Mouse (Mus musculus) heart, postnatal 0 days (tissue): ENCODE measurements around the gene Fads1. TPM values are rescaled to one million over a fixed set of nuclear protein-coding genes. Genes with fewer than 3 reads are reported as not detected.

ENCODE experiments used
- ATAC-seq: fragments of 200-750 bp; cut with Nextera tagmentation; 2 replicates; pipeline ENCODE4 v1.8.0; 2017; ENCODE audit warnings: low read depth, moderate number of reproducible peaks, moderate library complexity; ENCODE audit not compliant: insufficient read depth
- DNase-seq: peaks from one replicate; pipeline ENCODE4 v3.0.0-alpha.2; 2016; ENCODE audit warnings: low spot score
- H3K27ac ChIP-seq: fragments of 300-500 bp; sonication (generic); 2 replicates; pipeline ENCODE4 v1.5.1; 2014; ENCODE audit warnings: low read depth, mild to moderate bottlenecking
- H3K27me3 ChIP-seq: fragments of 300-500 bp; sonication (generic); 2 replicates; pipeline ENCODE4 v1.6.1; 2014; ENCODE audit warnings: low read length, mixed read lengths; ENCODE audit not compliant: control insufficient read depth, insufficient read depth
- H3K36me3 ChIP-seq: fragments of 300-500 bp; sonication (generic); replicated peaks from 2 replicates; pipeline ENCODE4 v1.6.1; 2014; ENCODE audit warnings: low read length, mixed read lengths; ENCODE audit not compliant: control insufficient read depth, insufficient read depth
- H3K4me1 ChIP-seq: fragments of 300-500 bp; sonication (generic); 2 replicates; pipeline ENCODE4 v1.6.1; 2014; ENCODE audit warnings: antibody characterized with exemption; ENCODE audit not compliant: control insufficient read depth, insufficient read depth
- H3K4me2 ChIP-seq: fragments of 300-500 bp; sonication (generic); 2 replicates; pipeline ENCODE4 v1.6.1; 2014; ENCODE audit warnings: low read depth, mild to moderate bottlenecking, low read length, moderate library complexity
- H3K4me3 ChIP-seq: fragments of 300-500 bp; sonication (generic); 2 replicates; pipeline ENCODE4 v1.5.1; 2014; ENCODE audit warnings: low read depth, low read length
- H3K9ac ChIP-seq: fragments of 300-500 bp; sonication (generic); replicated peaks from 2 replicates; pipeline ENCODE4 v1.6.1; 2014; ENCODE audit warnings: low read depth, low read length, mixed read lengths
- H3K9me3 ChIP-seq: fragments of 300-500 bp; sonication (generic); replicated peaks from 2 replicates; pipeline ENCODE4 v1.6.1; 2016; ENCODE audit warnings: low read length; ENCODE audit not compliant: control insufficient read depth
- CTCF ChIP-seq: IDR thresholded peaks from 2 replicates; pipeline ENCODE4 v1.5.1; 2016; ENCODE audit warnings: antibody characterized with exemption, control low read depth, low read depth
- EP300 ChIP-seq: IDR thresholded peaks from 2 replicates; pipeline ENCODE4 v1.6.1; 2016; ENCODE audit warnings: antibody characterized with exemption, low read depth
- WGBS: fragments of 180-500 bp; shearing (Covaris S2); extraction: QIAGEN DNeasy Blood & Tissue Kit; methylation state at CpG from one replicate; pipeline ENCODE4 v1.1.7; 2014; 5-methylcytosine and 5-hydroxymethylcytosine counted together
- polyA plus RNA-seq: library from polyadenylated mRNA; unstranded; fragments of >200 nt; fragmentation: Nextera tagmentation; extraction: Ambion mirVana; gene quantifications from 2 replicates; pipeline ENCODE4 v1.2.1, GENCODE M21; 2015
- total RNA-seq: library from RNA; depleted of rRNA; stranded (reverse); fragments of >200 nt; gene quantifications from 2 replicates; pipeline ENCODE4 v1.2.3, GENCODE M21; 2014; ENCODE audit warnings: low replicate concordance

Gene Fads1
- total and polyA plus RNA-seq, 2 experiments from 2014 or later: 22.1 to 60.1 TPM

DNA sequence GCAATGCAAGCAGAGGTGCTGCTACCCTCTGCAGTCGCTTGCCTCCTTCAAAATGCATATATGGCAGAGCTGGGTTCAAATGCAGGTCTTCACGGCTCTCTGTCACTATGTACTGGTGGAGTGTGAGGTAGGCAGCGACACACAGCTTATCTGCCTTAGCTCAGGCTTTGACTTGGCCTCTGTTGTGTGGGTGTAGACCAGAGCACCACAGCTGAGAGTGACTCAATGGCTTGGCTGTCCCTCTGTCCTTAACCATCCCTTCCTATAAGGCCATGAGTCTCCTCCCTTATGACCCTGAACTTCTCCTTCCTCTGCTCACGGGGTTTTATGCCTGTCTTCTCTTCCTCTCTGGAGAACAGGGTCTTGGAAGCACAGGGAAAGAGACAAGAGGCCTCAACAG, 28.2 kb downstream of the Fads1 start:
- H3K9ac ChIP-seq: no peak overlapping the region
- DNase-seq (no peak), ATAC-seq (no peak)
- H3K27ac ChIP-seq: no peak overlapping the region
- peaks cover 47% of the 10 kb centered on the region for H3K36me3 ChIP-seq
- no peaks in the 10 kb centered on the region for H3K27me3 ChIP-seq
- WGBS: 65% methylated on average over 4 of the region's 4 CpGs
- H3K4me1 ChIP-seq: 0 out of 2 replicates have a peak, but pooled peaks cover 4% of the 10 kb centered on the region
- no peaks in the 10 kb centered on the region for H3K9me3 ChIP-seq
- no peak for TF ChIP-seq CTCF
- TF ChIP-seq EP300: no peak
- no peak overlapping the region for H3K4me3 ChIP-seq
- no peak overlapping the region for H3K4me2 ChIP-seq

DNA sequence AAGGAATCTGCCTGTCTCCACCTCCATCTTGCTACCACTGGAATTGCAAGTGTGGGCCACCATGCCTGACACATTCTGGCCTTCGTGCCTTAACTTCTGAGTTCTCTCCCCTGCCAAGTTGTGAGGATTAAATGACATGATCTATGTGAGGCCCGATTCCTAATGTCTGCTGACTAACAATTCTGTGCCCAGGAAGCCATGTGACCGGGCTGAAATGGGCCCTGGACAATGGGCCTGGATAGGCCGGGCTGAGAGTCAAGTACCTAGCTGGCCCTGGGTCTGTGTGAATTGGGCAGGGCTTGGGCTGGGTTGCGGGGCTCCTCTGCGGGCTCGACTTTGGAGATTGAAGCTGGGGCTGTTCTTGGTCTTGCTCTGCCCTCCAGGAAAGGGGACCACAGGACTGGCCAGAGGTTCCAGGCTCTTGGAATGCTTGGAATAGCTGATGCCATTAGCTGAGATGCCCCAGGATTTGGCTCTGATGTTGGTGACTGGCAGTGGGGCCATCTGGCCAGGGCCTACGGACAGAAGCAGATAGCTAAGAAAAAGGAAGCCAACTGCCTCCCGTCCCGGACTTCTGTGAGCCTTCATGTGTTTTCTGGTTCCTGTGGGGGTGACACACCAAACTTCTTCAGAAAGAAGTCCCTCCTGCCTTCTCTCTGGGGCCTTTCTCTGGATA, 31.2 kb downstream of the Fads1 start:
- Histone ChIP-seq H3K9me3 (no peaks in the 10 kb centered on the region), H3K4me3 (no peak overlapping the region), H3K4me1 (no peaks in the 10 kb centered on the region), H3K4me2 (no peak overlapping the region), H3K27ac (no peak overlapping the region), H3K9ac (no peak overlapping the region), H3K27me3 (no peaks in the 10 kb centered on the region), H3K36me3 (peaks cover 21% of the 10 kb centered on the region; the same call in 1 of the 2 replicates)
- 81% methylated on average over 10 of the region's 10 CpGs for WGBS
- ATAC-seq (no peak), DNase-seq (no peak)
- no peak for TF ChIP-seq CTCF
- no peak for TF ChIP-seq EP300

DNA sequence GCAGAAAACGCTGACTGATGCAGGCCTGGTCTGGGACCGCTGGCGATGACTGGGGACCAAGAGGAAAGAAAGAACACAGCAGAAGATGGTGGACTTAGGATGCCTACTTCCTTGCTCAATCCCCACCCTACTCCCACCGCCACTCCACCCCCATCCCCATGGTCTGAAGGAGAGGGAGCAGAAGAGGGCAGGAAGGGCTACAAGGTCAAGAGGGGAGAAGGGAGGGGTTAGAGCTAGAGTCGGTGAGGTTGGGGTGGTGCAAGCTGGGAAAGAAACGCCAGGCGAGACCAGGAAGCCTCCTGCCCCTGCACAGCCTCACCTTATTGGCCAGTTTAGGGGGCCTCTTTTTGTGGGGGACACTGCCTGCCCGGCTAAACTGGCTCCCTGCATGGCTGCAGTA, 33.4 kb downstream of the Fads1 start:
- H3K27ac ChIP-seq: no peak overlapping the region
- no peaks in the 10 kb centered on the region for H3K9me3 ChIP-seq
- DNase-seq (no peak), ATAC-seq (no peak)
- no peak overlapping the region for H3K9ac ChIP-seq
- no peak overlapping the region for H3K4me3 ChIP-seq
- peaks cover 15% of the 10 kb centered on the region; the same call in 1 of the 2 replicates for H3K36me3 ChIP-seq
- WGBS: 72% methylated on average over 8 of the region's 8 CpGs
- no peaks in the 10 kb centered on the region for H3K4me1 ChIP-seq
- H3K4me2 ChIP-seq: no peak overlapping the region
- H3K27me3 ChIP-seq: no peaks in the 10 kb centered on the region
- TF ChIP-seq CTCF (no peak), EP300 (no peak)

DNA sequence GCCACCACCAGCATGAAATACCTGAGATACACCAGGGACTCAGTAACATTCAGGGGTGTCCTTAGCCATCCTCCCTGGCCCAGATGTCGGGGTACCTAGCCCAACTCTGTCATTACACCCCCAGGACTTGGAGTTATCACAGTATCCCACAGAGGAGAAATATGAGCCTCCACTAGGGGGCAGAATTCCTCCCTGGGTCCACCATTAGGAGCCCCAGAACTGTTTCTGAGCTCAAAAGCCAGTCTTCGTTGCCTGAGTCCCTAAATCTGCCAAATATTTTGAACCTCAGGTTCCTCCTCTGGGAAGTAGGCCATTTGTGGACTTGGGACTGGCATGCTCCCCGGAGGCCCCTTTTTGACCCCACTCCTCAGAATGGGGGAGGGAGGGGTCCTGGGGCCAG, 36.4 kb downstream of the Fads1 start:
- no peak for ATAC-seq
- Histone ChIP-seq H3K9me3 (no peaks in the 10 kb centered on the region), H3K36me3 (no peaks in the 10 kb centered on the region), H3K27me3 (no peaks in the 10 kb centered on the region), H3K4me2 (no peak overlapping the region), H3K27ac (no peak overlapping the region), H3K4me3 (no peak overlapping the region), H3K4me1 (no peaks in the 10 kb centered on the region), H3K9ac (no peak overlapping the region)
- TF ChIP-seq EP300 (no peak), CTCF (peak; percentile 53)
- 53% methylated on average over 3 of the region's 3 CpGs for WGBS
- peak; percentile 30 for DNase-seq

DNA sequence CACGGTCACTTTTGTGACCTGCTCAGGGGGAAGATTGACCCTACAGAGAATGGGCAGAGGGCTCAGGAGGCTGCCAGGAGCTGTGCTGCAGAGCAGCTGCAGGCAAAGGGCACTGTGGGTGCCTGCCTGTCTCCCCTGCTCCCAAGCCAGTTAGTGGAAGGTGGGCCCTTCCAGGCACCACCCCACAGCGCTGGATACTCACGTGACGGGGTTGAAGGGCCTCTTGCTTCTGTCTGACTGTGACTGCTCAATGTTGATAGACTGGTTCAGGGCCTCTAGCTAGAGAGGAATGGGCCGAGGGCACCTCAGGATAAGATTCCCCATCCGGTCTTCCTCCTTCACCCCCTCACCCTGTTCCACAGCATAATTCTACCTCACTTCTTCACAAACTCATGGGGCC, 36.9 kb downstream of the Fads1 start:
- no peak for ATAC-seq
- H3K27ac ChIP-seq: no peak overlapping the region
- WGBS: 63% methylated on average over 6 of the region's 6 CpGs
- no peaks in the 10 kb centered on the region for H3K27me3 ChIP-seq
- H3K4me2 ChIP-seq: no peak overlapping the region
- H3K9ac ChIP-seq: no peak overlapping the region
- DNase-seq: no peak
- no peak for TF ChIP-seq EP300
- no peak for TF ChIP-seq CTCF
- H3K36me3 ChIP-seq: no peaks in the 10 kb centered on the region
- H3K4me1 ChIP-seq: no peaks in the 10 kb centered on the region
- H3K9me3 ChIP-seq: no peaks in the 10 kb centered on the region
- H3K4me3 ChIP-seq: no peak overlapping the region

DNA sequence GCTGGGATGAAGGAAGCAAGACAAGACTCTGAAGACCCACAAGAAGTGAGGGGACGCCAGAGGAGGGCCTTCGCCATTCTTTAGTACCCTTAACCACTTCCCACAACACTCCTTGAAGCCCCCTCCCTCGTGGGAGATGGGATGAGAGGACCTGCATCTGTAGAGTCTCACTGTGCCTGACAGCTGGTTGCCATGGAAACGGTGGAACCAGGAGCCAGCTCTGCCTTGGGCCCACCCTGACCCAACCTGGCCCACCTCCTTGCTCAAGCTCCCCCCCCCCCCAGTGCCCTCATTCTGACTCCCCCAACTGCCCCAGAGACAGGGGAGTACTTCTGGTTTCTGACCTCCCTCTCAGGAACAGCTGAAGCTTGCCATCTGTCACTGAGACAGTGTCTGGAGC, 38.9 kb downstream of the Fads1 start:
- WGBS: 43% methylated on average over 4 of the region's 4 CpGs
- H3K36me3 ChIP-seq: no peaks in the 10 kb centered on the region
- no peak for DNase-seq
- H3K9ac ChIP-seq: no peak overlapping the region
- H3K4me3 ChIP-seq: no peak overlapping the region
- H3K4me1 ChIP-seq: peaks cover 6% of the 10 kb centered on the region; the same call in 1 of the 2 replicates
- H3K9me3 ChIP-seq: no peaks in the 10 kb centered on the region
- no peaks in the 10 kb centered on the region for H3K27me3 ChIP-seq
- H3K27ac ChIP-seq: no peak overlapping the region
- ATAC-seq: no peak; the same call in 1 of the 2 replicates
- TF ChIP-seq EP300: no peak
- TF ChIP-seq CTCF: no peak
- H3K4me2 ChIP-seq: no peak overlapping the region
